8 mouse cellular contexts compared by ENCODE assay signal in the genomic region with DNA sequence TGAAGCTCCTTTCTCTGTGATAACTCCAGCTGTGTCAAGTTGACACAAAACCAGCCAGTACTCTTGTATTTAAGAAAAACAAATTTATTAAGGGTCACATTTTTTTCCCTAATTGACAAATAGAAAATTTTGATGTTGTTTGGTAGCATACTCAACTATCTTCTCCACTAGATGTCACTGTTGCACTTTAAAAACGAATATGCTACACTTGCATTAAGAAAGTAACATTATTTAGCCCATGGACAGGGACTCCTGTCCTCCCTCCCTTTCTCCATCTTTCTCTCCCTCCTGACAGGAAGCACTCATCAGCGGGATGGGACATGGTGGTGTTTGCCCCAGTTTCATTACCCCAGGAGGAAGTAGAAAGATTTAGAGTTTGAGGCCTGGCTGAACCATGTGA. TPM values are rescaled to one million over a fixed set of nuclear protein-coding genes. Genes with fewer than 3 reads are reported as not detected.
DNase-seq lines count a peak whose midpoint lies in the region; ATAC-seq and TF ChIP-seq lines count a peak whose summit lies in the region.
"Not testable (repeated sequence)": the region's sequence is repeated elsewhere in the genome, so short reads cannot be mapped to it uniquely, and the experiment has no call there.

No protein-coding gene starts in this region.

- POLR2A ChIA-PET in Patski (lab: Charles Lee): not testable (repeated sequence)

- in situ Hi-C loops in Patski (cut with MboI; ENCODE audit: low pct_unique_long_range_greater_than_20kb): not testable (repeated sequence)

- H3K9ac ChIP-seq in forebrain, postnatal 0 days: not testable (repeated sequence)
- 0 out of 2 replicates have a peak overlapping the region, but pooled peaks have one; percentile 4 for H3K9ac ChIP-seq in hindbrain, embryonic 12.5 days

- H3K36me3 ChIP-seq in forebrain, postnatal 0 days (ENCODE audit: insufficient read depth); hindbrain, embryonic 12.5 days: not testable (repeated sequence)

- not testable (repeated sequence) for H3K27ac ChIP-seq in forebrain, postnatal 0 days (ENCODE audit: low read depth, low read length); hindbrain, embryonic 12.5 days

- CTCF ChIA-PET in Patski (lab: Charles Lee): interaction anchor here (0.7 kb wide), 1 partner anchor 402 kb away, joined by 3 read pairs; no protein-coding TSS in a partner anchor

- H3K4me1 ChIP-seq in forebrain, postnatal 0 days (ENCODE audit: insufficient read depth); hindbrain, embryonic 12.5 days: not testable (repeated sequence)

- H3K27me3 ChIP-seq in Patski; forebrain, postnatal 0 days (ENCODE audit: insufficient read depth, low read length); hindbrain, embryonic 12.5 days: not testable (repeated sequence)

- not testable (repeated sequence) for ATAC-seq in Patski; hindbrain, embryonic 12.5 days (ENCODE audit: low FRiP score)
- ATAC-seq in forebrain, postnatal 0 days: peak; percentile 48

- H3K4me3 ChIP-seq in forebrain, postnatal 0 days (ENCODE audit: low read depth, low read length); hindbrain, embryonic 12.5 days: not testable (repeated sequence)

- peak; percentile 26 for TF ChIP-seq CTCF in Patski (IDR thresholded peaks at IDR 0.05)
- peak; percentile 72 for TF ChIP-seq CTCF in forebrain, postnatal 0 days (IDR thresholded peaks at IDR 0.05; ENCODE audit: low read depth)

- not testable (repeated sequence) for H3K9me3 ChIP-seq in forebrain, postnatal 0 days (ENCODE audit: low read length); hindbrain, embryonic 12.5 days (replicated peaks)

- 0% methylated on average over 2 of the region's 2 CpGs for WGBS in forebrain, postnatal 0 days
- WGBS in hindbrain, embryonic 12.5 days: 0% methylated on average over 2 of the region's 2 CpGs

- DNase-seq in A20 (ENCODE audit: low read depth, low spot score): peak; percentile 59
- peak; percentile 1 for DNase-seq in Patski (ENCODE audit: low read depth, low spot score)
- peak; percentile 19 to 21 for DNase-seq in cerebellum, postnatal 25 days
- DNase-seq in forebrain, postnatal 0 days: peak; percentile 78
- DNase-seq in layer of hippocampus, adult 9-10 months (ENCODE audit: low spot score): peak; percentile 64
- DNase-seq in lung, postnatal 25 days (ENCODE audit: low spot score): peak; percentile 63
- peak; percentile 63 for DNase-seq in retina, postnatal 7 days (ENCODE audit: low read depth, low spot score)

- not testable (repeated sequence) for H3K4me2 ChIP-seq in forebrain, postnatal 0 days (ENCODE audit: low read depth); hindbrain, embryonic 12.5 days (replicated peaks)

RNA-seq across cellular contexts. Expression of gene Syne2, which starts 31.3 kb away (rescaled TPM):
- polyA plus RNA-seq in Patski (2021): 86.9 TPM
- 56.2 and 63.5 TPM in 2 replicates for total RNA-seq in forebrain, postnatal 0 days (2014; rRNA removed)
- polyA plus RNA-seq in forebrain, postnatal 0 days (2015; fragmentation: Nextera tagmentation; extraction: Ambion mirVana): 21.0 and 27.0 TPM in 2 replicates
- 92.8 and 97.9 TPM in 2 replicates for polyA plus RNA-seq in hindbrain, embryonic 12.5 days (2016; fragmentation: Nextera tagmentation; extraction: Ambion mirVana)

RNA-seq across cellular contexts. Expression of gene Sgpp1, which starts 51.2 kb away (rescaled TPM):
- polyA plus RNA-seq in Patski (2021): 10.5 TPM
- total RNA-seq in forebrain, postnatal 0 days (2014; rRNA removed): 32.5 and 38.7 TPM in 2 replicates
- polyA plus RNA-seq in forebrain, postnatal 0 days (2015; fragmentation: Nextera tagmentation; extraction: Ambion mirVana): 17.4 and 18.8 TPM in 2 replicates
- polyA plus RNA-seq in hindbrain, embryonic 12.5 days (2016; fragmentation: Nextera tagmentation; extraction: Ambion mirVana): 11.7 and 13.4 TPM in 2 replicates

Comparison
In these comparisons a context has a peak if more than half of its experiments do, and no peak if none do; other contexts are left out.
1. DNase-seq: peak in every context shown above with its lines; median percentile 78 in forebrain, postnatal 0 days; 64 in layer of hippocampus, adult 9-10 months; 63 in lung, postnatal 25 days; 63 in retina, postnatal 7 days; 59 in A20; 20 in cerebellum, postnatal 25 days; 1 in Patski.